Mouse (Mus musculus) ES-E14 (cell line): ENCODE measurements around the gene Ppt2. TPM values are rescaled to one million over a fixed set of nuclear protein-coding genes. Genes with fewer than 3 reads are reported as not detected.
A peak's percentile ranks its signal among the peaks of the same experiment; 100 is the strongest.

Source experiments
- DNase-seq: peaks from one replicate; pipeline ENCODE4 v3.0.0-alpha.2; 2013; ENCODE audit warnings: low read depth, low spot score
- H3K27ac ChIP-seq: 2 replicates; pipeline ENCODE4 v1.5.1; 2012; ENCODE audit warnings: low read depth, mild to moderate bottlenecking, low read length, moderate library complexity, mixed read lengths; ENCODE audit not compliant: poor library complexity, insufficient read depth, severe bottlenecking
- H3K36me3 ChIP-seq: 2 replicates; pipeline ENCODE4 v1.6.1; 2012; ENCODE audit warnings: mild to moderate bottlenecking, low read length, moderate library complexity, mixed read lengths; ENCODE audit not compliant: control insufficient read depth, poor library complexity, insufficient read depth, severe bottlenecking
- H3K4me1 ChIP-seq, 2 experiments: fragments of 150-350 bp in 1 of 2; sonication (generic) in 1 of 2; 2 replicates each; pipeline ENCODE4 v1.6.1; 2012; ENCODE audit warnings: low read length in 2 of 2, mild to moderate bottlenecking in 1 of 2, mixed read lengths in 1 of 2; ENCODE audit not compliant: control insufficient read depth in 2 of 2, insufficient read depth in 2 of 2, poor library complexity in 1 of 2
- H3K4me3 ChIP-seq, 2 experiments: fragments of 150-350 bp in 1 of 2; sonication (generic) in 1 of 2; 2 replicates each; pipeline ENCODE4 v1.5.1; 2012; ENCODE audit warnings: low read length in 2 of 2, low read depth in 1 of 2, mild to moderate bottlenecking in 1 of 2, mixed read lengths in 1 of 2; ENCODE audit not compliant: insufficient read depth in 1 of 2, poor library complexity in 1 of 2, severe bottlenecking in 1 of 2
- H3K9ac ChIP-seq: 2 replicates; pipeline ENCODE4 v1.6.1; 2012; ENCODE audit warnings: low read depth, mild to moderate bottlenecking, low read length, mixed read lengths; ENCODE audit not compliant: poor library complexity, insufficient read depth, severe bottlenecking
- H3K9me3 ChIP-seq: fragments of 150-350 bp; sonication (generic); 2 replicates; pipeline ENCODE4 v1.6.1; 2012; ENCODE audit warnings: low read depth, mild to moderate bottlenecking, low read length; ENCODE audit not compliant: control insufficient read depth, insufficient read depth
- CHD2 ChIP-seq: IDR thresholded peaks from 2 replicates; pipeline ENCODE4 v1.6.1; 2014; ENCODE audit warnings: mild to moderate bottlenecking, low read depth, low read length, inconsistent platforms
- HCFC1 ChIP-seq: IDR thresholded peaks from 2 replicates; pipeline ENCODE4 v1.6.1; 2012; ENCODE audit warnings: low read length, inconsistent platforms, borderline replicate concordance; ENCODE audit not compliant: insufficient read depth
- MAFK ChIP-seq: IDR thresholded peaks from 2 replicates; pipeline ENCODE4 v1.6.1; 2014; ENCODE audit warnings: mild to moderate bottlenecking, low read depth, low read length, inconsistent platforms; ENCODE audit not compliant: insufficient read depth
- ZC3H11A ChIP-seq: IDR thresholded peaks from 2 replicates; pipeline ENCODE4 v1.6.1; 2012; ENCODE audit warnings: low read depth, mild to moderate bottlenecking, inconsistent platforms, low read length, borderline replicate concordance
- ZNF384 ChIP-seq: IDR thresholded peaks from 2 replicates; pipeline ENCODE4 v1.6.1; 2012; ENCODE audit warnings: low read depth, low read length, inconsistent platforms
- in situ Hi-C, 2 experiments: fragments of 600-800 bp; cut with MboI; formaldehyde crosslinking; loops; one replicate each; pipeline ENCODE4 v1.15.1; 2025; ENCODE audit warnings: low sequenced_read_pairs in 2 of 2, inconsistent platforms in 1 of 2; ENCODE audit not compliant: unreplicated experiment in 2 of 2
- total RNA-seq: library from RNA; depleted of rRNA; stranded (reverse); fragments of 300-350 nt; gene quantifications from 2 replicates; pipeline ENCODE4 v1.2.3, GENCODE M21; 2012

Ppt2 gene
- total RNA-seq, 1 experiment = 13.6 TPM

DNA sequence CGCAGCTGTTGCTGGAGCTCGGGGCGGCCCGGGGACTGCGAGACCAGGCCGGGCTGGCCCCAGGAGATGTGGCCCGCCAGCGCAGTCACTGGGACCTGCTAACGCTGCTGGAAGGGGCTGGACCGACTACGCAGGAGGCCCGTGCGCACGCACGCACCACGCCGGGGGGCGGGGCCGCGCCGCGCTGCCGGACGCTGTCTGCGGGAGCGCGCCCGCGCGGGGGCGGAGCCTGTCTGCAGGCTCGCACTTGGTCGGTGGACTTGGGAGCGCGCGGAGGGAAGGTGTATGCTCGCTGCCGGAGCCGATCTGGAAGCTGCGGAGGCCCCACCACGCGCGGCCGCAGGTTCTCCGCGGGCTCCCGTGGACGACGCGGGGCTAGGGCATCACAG is 40.9 kb downstream of the Ppt2 start:
- Histone ChIP-seq H3K9ac (peak overlapping the region; percentile 96), H3K4me1 (peaks cover 15 to 25% of the 10 kb centered on the region in 2 experiments), H3K36me3 (no peaks in the 10 kb centered on the region), H3K9me3 (no peaks in the 10 kb centered on the region), H3K4me3 (peak overlapping the region; percentile 91 to 95), H3K27ac (peak overlapping the region; percentile 90)
- in situ Hi-C loops = no loop called here
- DNase-seq = no peak
- TF ChIP-seq HCFC1 = no peak; the same call in 1 of the 2 replicates
- no peak for TF ChIP-seq MAFK
- no peak for TF ChIP-seq CHD2

DNA sequence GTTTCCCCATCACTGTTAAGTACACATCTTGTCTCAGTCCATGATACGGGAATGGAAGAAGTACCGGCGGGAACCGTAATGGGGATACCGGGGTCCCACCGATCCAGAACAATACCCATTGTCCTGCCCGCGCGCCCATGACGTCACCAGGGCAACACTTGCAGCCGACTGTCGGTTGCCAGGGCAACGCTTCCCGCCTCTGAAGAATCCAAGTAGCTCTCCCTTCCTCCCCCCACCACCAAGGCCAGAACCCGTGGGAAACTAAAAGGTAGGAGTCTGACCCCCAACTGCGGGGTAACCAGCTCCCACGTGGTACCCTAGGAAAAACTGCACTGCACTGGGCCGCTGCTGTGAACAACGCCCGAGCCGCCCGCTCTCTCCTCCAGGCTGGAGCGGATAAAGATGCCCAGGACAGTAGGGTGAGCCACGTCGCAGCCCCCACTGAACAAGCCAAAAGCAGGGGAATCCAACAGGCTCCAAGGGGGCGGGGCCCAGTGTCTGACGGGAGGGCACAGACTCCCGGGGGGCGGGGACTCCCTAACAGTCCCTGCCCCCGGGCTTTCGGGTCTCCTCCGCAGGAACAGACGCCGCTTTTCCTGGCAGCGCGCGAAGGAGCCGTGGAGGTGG is 41.4 kb downstream of the Ppt2 start:
- no peak for TF ChIP-seq ZC3H11A
- TF ChIP-seq MAFK = no peak
- no peak; the same call in 1 of the 2 replicates for TF ChIP-seq HCFC1
- TF ChIP-seq CHD2 = no peak
- Histone ChIP-seq H3K36me3 (no peaks in the 10 kb centered on the region), H3K4me1 (peaks cover 15 to 25% of the 10 kb centered on the region in 2 experiments), H3K9ac (peak overlapping the region; percentile 77), H3K9me3 (no peaks in the 10 kb centered on the region), H3K4me3 (peak overlapping the region; percentile 91 to 95), H3K27ac (peak overlapping the region; percentile 90)
- peak; percentile 89 for DNase-seq
- in situ Hi-C loops = no loop called here

DNA sequence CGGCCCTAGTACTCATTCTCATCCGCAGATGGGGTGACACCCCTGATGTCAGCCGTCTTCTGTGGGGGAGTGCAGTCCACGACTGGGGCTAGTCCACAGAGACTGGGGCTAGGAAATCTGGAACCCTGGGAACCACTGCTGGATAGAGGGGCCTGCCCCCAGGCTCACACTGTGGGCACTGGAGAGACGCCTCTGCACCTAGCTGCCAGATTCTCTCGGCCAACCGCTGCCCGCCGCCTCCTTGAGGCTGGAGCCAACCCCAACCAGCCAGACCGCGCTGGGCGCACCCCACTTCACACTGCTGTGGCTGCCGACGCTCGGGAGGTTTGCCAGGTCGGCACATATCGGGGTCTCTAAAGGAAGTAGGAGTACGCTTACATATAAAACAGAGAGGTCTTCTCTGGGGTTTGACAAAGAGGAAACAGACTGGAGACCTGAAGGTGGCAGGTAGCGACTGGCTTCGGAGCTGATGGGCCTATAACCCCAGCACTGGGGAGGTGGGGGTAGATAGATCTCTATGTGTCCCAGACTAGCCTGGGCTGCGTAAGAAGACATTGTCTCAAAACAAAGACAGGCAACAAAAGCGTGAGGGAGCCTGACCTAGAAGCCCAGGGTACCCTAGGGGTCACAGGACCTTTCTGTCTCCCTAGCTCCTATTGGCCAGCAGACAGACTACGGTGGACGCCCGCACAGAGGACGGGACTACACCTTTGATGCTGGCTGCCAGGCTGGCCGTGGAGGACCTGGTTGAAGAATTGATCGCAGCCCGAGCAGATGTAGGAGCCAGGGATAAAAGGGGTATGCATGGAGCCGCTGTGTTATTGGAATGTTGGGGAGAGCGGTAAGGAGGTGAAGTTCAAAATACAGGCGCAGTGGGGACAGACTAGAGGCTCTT is 42.2 kb downstream of the Ppt2 start:
- in situ Hi-C loops = no loop called here
- Histone ChIP-seq H3K4me1 (peaks cover 15 to 25% of the 10 kb centered on the region in 2 experiments), H3K36me3 (no peaks in the 10 kb centered on the region), H3K9me3 (no peaks in the 10 kb centered on the region), H3K4me3 (peak overlapping the region; percentile 91 to 95), H3K27ac (peak overlapping the region; percentile 90; the same call in 1 of the 2 replicates), H3K9ac (peak overlapping the region; percentile 77)
- no peak for TF ChIP-seq CHD2
- no peak for TF ChIP-seq ZC3H11A
- TF ChIP-seq HCFC1 = no peak
- no peak for TF ChIP-seq ZNF384
- TF ChIP-seq MAFK = no peak
- DNase-seq = no peak

DNA sequence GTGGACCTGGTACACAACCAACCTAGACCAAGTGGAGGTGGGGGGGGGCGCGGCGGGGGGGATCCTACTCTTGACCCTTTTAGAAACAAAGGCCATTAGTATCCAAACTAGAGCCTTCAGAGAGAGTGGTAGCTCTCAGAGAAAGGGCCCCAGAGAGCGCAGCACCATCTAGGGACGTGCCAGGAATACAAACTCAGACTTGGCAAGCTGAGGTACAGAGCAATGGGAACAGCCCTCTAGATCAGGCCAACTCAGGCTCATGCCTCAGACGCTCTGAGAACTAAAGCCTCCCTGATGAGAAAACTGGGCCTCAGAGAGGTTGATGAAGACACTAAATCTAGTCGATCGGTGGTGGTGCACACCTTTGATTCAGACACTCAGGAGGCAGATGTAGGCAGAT is 43.2 kb downstream of the Ppt2 start:
- no peak for DNase-seq
- H3K9me3 ChIP-seq = no peaks in the 10 kb centered on the region
- in situ Hi-C loops = no loop called here
- no peaks in the 10 kb centered on the region for H3K36me3 ChIP-seq
- H3K4me1 ChIP-seq = peaks cover 10 to 16% of the 10 kb centered on the region in 2 experiments
- H3K4me3 ChIP-seq = no peak overlapping the region
- H3K9ac ChIP-seq = no peak overlapping the region
- TF ChIP-seq ZC3H11A (no peak), MAFK (no peak), ZNF384 (no peak), CHD2 (no peak), HCFC1 (no peak)
- H3K27ac ChIP-seq = no peak overlapping the region
